Mouse (Mus musculus) kidney, adult 9 months (tissue): ENCODE measurements around the gene Cxcl17.
"Not testable (repeated sequence)": the region's sequence is repeated elsewhere in the genome, so short reads cannot be mapped to it uniquely, and the experiment has no call there.

ENCODE experiments used
- DNase-seq: peaks from one replicate; pipeline ENCODE4 v3.0.0; 2022

Cxcl17 gene

GRCm38 (mm10) chr7:25424429-25424828 is 11.7 kb upstream of the Cxcl17 start:
- DNase-seq, result peak; percentile 87

DNA sequence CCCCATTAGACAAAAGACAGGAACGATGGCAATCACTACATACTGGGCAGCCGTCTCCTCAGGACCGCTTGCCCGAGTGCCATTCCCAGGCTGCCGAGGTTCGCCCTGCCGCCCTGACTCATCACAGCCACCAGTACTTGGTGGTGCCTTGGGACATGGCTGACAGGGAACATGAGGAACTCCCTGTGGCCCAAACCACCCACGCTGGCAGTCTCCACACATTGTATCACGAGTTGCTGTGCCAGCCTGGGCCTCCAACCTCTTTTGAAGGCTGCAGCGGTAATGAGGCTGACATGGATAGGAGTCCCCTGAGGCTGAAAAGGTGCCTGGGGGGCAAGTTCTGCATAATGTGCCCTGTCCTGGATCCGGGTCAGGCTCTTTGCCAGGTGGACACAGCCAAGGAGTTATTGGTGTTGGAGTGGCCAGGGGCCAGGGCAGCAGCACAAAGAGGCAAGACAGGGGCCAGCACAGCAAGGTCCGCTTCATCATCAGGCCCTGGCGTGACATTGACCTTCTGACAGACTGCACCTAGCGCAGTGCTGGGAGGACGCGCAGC is 9.7 kb upstream of the Cxcl17 start:
- DNase-seq, result no peak

DNA sequence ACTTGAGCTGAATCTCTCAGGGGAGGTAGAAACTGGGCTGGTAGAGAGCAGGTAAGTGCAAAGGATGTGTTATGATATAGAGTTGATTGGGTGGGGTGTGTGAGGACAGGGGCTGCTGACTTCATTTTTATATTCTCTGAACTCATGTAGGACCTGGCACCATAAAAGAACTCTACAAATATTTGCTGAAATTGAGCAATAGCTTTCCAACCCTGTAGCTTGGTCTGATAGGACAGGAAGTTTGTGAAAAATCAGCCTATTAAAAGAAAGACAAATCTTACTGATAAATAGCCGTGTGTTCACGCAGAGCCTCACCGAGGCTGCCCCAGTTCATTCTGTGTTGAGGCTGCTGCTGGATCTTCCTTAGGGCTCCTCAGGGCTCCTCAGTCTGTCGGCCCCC is 7.3 kb upstream of the Cxcl17 start:
- DNase-seq, result no peak

DNA sequence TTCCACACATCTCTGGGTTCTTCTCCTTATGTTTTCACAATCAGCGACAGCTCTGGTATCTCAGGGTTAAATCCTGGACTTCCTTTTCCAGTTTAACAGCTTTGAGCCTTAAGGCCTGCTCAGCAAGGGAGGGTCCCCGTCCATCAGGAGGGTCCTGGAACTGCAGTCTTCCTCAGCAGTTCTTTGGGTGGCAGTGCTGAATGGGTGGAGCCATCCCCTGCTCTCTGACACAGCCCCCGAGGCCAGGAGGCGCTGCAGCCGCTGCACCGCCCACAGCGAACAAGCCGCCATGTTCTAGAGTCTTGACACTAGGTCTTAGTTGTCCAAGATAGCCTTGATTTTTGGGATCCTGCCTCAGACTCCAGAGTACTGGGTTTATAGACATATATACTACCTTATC is 6.8 kb upstream of the Cxcl17 start:
- DNase-seq, result no peak

DNA sequence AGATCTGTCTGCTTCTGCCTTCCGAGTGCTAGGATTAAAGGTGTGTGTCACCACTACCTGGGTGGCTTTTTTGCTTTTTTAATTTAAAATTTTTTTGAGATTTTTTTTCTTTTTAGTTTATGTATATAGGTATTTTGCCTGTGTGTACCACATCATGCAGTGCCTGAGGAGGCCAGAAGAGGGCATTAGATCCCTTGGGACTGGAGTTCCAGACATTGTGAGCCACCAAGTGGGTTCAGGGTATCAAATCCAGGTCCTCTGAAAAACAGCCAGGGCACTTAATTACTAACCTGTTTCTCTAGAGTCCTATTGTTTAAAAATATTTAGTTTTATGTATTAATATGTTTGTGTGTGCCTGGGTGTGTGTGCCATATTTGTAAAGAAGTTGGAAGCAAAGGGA is 4.9 kb upstream of the Cxcl17 start:
- DNase-seq, result peak; percentile 59

GRCm38 (mm10) chr7:25411861-25412260 is 825 bp downstream of the Cxcl17 start:
- DNase-seq, result no peak

DNA sequence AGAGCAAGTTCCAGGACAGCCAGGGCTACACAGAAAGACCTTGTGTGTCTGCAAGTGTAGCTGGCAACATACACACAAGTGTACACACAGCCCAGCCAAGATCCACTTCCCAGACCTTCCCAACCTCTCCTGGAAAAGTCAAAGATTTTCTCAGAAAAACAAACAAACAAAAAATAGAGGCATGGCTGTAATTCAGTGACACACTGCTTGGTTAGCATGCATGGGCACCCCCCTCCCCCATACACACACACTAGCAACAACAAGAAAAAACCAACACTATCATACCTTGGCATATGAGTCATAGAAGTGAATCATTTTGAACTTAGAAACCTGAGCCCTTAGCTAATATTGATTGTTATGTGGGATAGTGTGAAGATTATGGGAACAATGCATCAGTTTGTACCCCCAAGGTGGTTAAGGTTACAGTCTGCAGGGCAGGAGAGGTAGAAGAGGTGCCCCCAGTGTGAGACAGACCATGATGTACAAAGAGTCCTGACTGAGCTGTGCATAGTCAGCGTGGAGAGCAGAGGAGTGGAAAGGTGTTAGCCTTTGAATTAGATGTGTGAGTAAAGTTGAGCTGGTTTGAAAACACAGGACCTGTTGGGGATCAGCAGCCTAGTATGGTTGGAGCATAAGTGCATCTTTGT is 1.6 kb downstream of the Cxcl17 start:
- DNase-seq, result no peak

DNA sequence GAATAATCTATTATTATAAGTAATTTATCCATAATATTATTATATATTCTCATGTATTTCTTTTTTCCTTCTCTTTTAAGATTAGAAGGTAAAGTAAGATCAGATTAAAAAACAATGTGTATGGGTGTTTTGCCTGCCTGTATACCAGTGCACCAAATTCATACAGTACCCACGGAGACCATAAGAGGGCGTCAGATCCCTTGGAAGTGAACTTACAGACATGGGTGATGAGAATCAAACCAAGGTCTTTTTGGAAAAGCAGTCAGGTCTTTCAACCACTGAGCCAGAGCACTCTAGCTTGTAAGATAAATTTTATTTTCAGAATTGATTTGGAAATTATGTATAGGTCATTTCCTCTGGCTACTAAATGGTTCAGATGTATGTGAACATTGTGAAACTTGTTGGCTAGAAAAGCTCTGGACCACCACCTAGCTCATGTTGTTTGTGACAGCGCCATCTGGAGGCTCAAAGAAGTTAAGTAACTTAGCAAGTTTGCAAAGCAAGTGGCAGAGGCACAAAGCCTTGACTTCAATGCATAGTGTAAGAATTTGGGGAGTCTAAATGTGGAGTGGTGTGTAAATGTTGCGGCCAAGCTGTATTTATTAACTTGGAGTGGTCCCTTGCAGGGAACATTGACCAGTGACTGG is 3.4 kb downstream of the Cxcl17 start:
- DNase-seq, result peak; percentile 46

- no peak for DNase-seq
Measured at GRCm38 (mm10) chr7:25406468-25406867, 6.2 kb downstream of the Cxcl17 start.

GRCm38 (mm10) chr7:25402671-25403101 is 10.0 kb downstream of the Cxcl17 start:
- peak; percentile 91 for DNase-seq

DNA sequence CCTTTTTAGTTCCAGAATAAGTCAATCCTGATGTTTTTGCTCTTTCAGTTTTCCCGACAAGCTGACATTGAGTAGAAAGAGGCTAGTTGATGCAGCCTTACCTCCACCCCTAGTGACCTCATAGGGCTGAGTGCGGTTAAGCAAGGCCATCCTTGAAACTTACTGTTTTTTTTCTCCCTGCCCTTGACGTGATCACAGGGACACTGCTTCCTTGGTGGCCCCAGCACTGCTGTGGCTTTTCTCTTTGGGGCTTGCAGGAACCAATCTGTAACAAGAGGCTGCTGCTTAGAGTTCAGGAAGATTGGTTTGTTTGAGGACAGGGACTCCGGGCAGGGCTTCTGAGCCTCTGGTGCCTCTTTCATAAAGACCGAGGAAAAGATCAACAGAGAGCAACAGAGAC is 10.7 kb downstream of the Cxcl17 start:
- no peak for DNase-seq

DNA sequence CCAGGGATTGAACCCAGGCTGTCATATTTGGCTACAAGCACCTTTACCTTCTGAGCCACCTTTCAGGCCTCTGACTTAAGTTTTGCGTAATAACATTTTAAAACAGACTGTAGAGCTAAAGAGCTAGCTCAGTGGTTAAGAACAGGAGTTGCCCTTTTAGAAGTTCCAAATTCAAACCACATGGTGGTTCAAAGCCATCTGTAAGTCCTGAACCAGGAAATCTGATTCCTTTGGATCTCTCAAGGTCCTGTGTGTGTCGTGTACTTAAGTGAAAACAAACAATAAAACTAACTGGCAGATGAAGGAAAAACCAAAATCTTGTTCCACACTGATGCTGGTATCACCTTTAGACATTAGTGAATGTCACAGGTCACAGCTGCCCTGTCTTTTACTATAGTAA is 11.1 kb downstream of the Cxcl17 start:
- DNase-seq, result no peak

- DNase-seq, result not testable (repeated sequence)
Measured at GRCm38 (mm10) chr7:25399028-25399427, 13.7 kb downstream of the Cxcl17 start.

- DNase-seq, result no peak
Measured at GRCm38 (mm10) chr7:25398610-25399009, 14.1 kb downstream of the Cxcl17 start, which contains the start of gene Lipe. Gene Lipe (minus strand): TSS chr7:25398710.

DNA sequence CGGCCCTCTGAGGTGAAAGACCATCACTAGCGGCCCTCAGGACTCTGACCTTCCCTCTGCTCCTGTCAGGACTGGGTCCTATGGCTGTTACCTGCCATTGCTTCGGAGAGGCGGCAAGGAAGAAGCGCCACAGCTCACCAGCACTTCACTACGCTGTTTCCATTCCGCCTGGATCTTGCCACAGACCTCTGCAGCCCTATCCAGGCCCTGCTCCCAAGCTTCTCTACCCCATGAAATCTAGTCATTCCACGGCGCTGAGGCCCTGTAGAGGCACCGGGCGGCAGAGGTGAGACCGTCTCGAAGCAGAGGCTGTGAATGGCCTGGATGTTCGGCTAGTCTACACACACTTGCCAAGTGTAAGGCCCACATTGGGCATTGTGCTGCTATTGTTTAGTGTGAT is 16.1 kb downstream of the Cxcl17 start:
- no peak for DNase-seq

GRCm38 (mm10) chr7:25395558-25396521 is 16.8 kb downstream of the Cxcl17 start:
- peak; percentile 98 for DNase-seq

GRCm38 (mm10) chr7:25395186-25395557 is 17.5 kb downstream of the Cxcl17 start:
- DNase-seq, result no peak

DNA sequence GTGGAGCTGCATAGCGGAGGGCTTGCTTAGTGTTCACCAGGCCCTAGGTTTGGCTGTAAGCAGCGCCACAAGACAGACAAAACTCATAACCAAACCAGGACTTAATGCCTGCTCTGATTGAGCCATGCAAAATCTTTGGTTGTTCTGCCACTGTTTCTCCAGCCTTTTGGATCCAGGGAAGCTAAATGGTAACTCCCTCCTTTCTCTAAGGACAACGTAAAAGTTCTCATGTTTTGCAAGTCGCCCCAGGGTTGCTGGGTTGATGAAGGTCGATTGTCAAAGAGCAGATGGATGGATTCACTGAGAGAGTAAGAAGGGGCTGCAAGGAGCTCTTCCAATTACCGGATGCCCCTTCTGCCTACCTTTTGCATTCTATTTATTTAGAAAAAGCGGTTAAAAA is 17.9 kb downstream of the Cxcl17 start:
- DNase-seq, result peak; percentile 30

- peak; percentile 25 for DNase-seq
Measured at GRCm38 (mm10) chr7:25393451-25394210, 19.1 kb downstream of the Cxcl17 start.

DNA sequence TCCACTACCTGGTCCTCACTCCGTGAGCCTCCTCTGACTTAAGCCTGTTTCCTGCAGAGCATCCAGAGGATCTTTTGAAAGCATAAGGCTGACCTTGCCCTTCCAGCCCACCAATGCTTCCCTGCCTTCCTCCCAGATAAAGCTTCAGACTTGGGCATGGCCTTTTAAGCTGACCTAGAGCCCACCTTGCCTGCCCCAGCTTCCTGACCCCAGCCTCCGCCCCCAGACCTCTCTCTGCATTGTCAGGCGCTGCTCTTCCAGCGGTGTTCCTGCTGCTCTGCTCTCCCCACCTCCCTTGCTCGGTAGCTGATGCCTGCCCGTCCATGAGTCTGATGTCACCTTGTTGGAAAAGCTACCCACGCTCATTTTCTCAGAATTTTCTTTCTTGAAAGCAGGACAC is 19.8 kb downstream of the Cxcl17 start:
- no peak for DNase-seq

GRCm38 (mm10) chr7:25391856-25392453 is 20.7 kb downstream of the Cxcl17 start:
- peak; percentile 85 for DNase-seq

- DNase-seq, result no peak
Measured at GRCm38 (mm10) chr7:25390986-25391385, 21.7 kb downstream of the Cxcl17 start.
